Mouse (Mus musculus) CH12.LX (cell line): ENCODE measurements around the gene Cdyl2. TPM values are rescaled to one million over a fixed set of nuclear protein-coding genes. Genes with fewer than 3 reads are reported as not detected.

Experiments used
- DNase-seq: peaks from one replicate; pipeline ENCODE4 v3.0.0-alpha.2; 2013; ENCODE audit errors: extremely low read depth
- H3K27ac ChIP-seq: 2 replicates; pipeline ENCODE4 v1.5.1; 2012; ENCODE audit warnings: low read depth, mild to moderate bottlenecking, control low read depth, moderate library complexity; ENCODE audit not compliant: insufficient read depth
- H3K27me3 ChIP-seq: replicated peaks from 2 replicates; pipeline ENCODE3; 2012; ENCODE audit warnings: inconsistent platforms
- H3K36me3 ChIP-seq, 2 experiments: replicated peaks in 1 of 2; 2 replicates each; pipeline versions ENCODE3 to v1.6.1; 2012; ENCODE audit warnings: inconsistent platforms in 1 of 2, low read length in 1 of 2, mild to moderate bottlenecking in 1 of 2, mixed read lengths in 1 of 2, moderate library complexity in 1 of 2; ENCODE audit not compliant: control insufficient read depth in 1 of 2, insufficient read depth in 1 of 2
- H3K4me1 ChIP-seq, 2 experiments: 2 replicates each; pipeline ENCODE4 v1.6.1; 2012; ENCODE audit warnings: inconsistent platforms in 1 of 2, moderate library complexity in 1 of 2; ENCODE audit not compliant: insufficient read depth in 2 of 2, control insufficient read depth in 1 of 2
- H3K4me2 ChIP-seq: 2 replicates; pipeline ENCODE4 v1.6.1; 2012; ENCODE audit warnings: low read depth, mild to moderate bottlenecking, control low read depth; ENCODE audit not compliant: poor library complexity, insufficient read depth, severe bottlenecking
- H3K4me3 ChIP-seq, 3 experiments: fragments of 150-350 bp in 1 of 3; sonication (generic) in 1 of 3; replicated peaks in 1 of 3; 2 replicates each; pipeline versions ENCODE3 to v1.5.1; 2011 to 2012; ENCODE audit warnings: low read depth in 2 of 3, low read length in 2 of 3, mild to moderate bottlenecking in 2 of 3, moderate library complexity in 2 of 3, control low read depth in 1 of 3, improper control_type of control experiment in 1 of 3, inconsistent platforms in 1 of 3, mixed read lengths in 1 of 3; ENCODE audit not compliant: poor library complexity in 1 of 3
- H3K79me2 ChIP-seq: replicated peaks from 2 replicates; pipeline ENCODE4 v1.6.1; 2012; ENCODE audit warnings: mild to moderate bottlenecking, moderate library complexity; ENCODE audit not compliant: control insufficient read depth, poor library complexity, insufficient read depth, severe bottlenecking; ENCODE audit errors: extremely low read depth
- H3K9ac ChIP-seq: 2 replicates; pipeline ENCODE4 v1.6.1; 2012; ENCODE audit warnings: low read depth, mild to moderate bottlenecking, control low read depth, moderate library complexity; ENCODE audit not compliant: insufficient read depth
- H3K9me3 ChIP-seq: replicated peaks from 2 replicates; pipeline ENCODE3; 2012; ENCODE audit warnings: low read length, inconsistent platforms, mixed read lengths
- BHLHE40 ChIP-seq: IDR thresholded peaks from 2 replicates; pipeline ENCODE4 v1.6.1; 2011; ENCODE audit warnings: mild to moderate bottlenecking, low read depth, low read length, improper control_type of control experiment
- ELF1 ChIP-seq: IDR thresholded peaks from 2 replicates; pipeline ENCODE4 v1.6.1; 2014; ENCODE audit warnings: low read depth, mild to moderate bottlenecking, inconsistent platforms, low read length, improper control_type of control experiment
- EP300 ChIP-seq: IDR thresholded peaks from 2 replicates; pipeline ENCODE4 v1.6.1; 2011; ENCODE audit warnings: low read length, improper control_type of control experiment
- ETS1 ChIP-seq: conservative IDR thresholded peaks from 2 replicates; pipeline ENCODE4 v1.6.1; 2012; ENCODE audit warnings: low read depth, mild to moderate bottlenecking, inconsistent platforms, low read length, improper control_type of control experiment, moderate library complexity
- GABPA ChIP-seq: IDR thresholded peaks from 2 replicates; pipeline ENCODE4 v1.6.1; 2012; ENCODE audit warnings: low read depth, low read length, improper control_type of control experiment, inconsistent platforms; ENCODE audit not compliant: insufficient replicate concordance
- HCFC1 ChIP-seq: IDR thresholded peaks from 2 replicates; pipeline ENCODE4 v1.6.1; 2012; ENCODE audit warnings: low read depth, mild to moderate bottlenecking, inconsistent platforms, low read length, improper control_type of control experiment
- IRF4 ChIP-seq: IDR thresholded peaks from 2 replicates; pipeline ENCODE4 v1.6.1; 2014; ENCODE audit warnings: low read depth, mild to moderate bottlenecking, inconsistent platforms, low read length, improper control_type of control experiment
- JUN ChIP-seq: IDR thresholded peaks from 2 replicates; pipeline ENCODE4 v1.6.1; 2011; ENCODE audit warnings: low read depth, mild to moderate bottlenecking, low read length, improper control_type of control experiment, moderate library complexity; ENCODE audit not compliant: insufficient read depth
- JUND ChIP-seq: conservative IDR thresholded peaks from 2 replicates; pipeline ENCODE4 v1.6.1; 2011; ENCODE audit warnings: low read depth, low read length, improper control_type of control experiment
- MAFK ChIP-seq: IDR thresholded peaks from 2 replicates; pipeline ENCODE4 v1.6.1; 2011; ENCODE audit warnings: low read length, improper control_type of control experiment; ENCODE audit not compliant: insufficient replicate concordance
- MAX ChIP-seq: IDR thresholded peaks from 2 replicates; pipeline ENCODE4 v1.6.1; 2011; ENCODE audit warnings: low read length, improper control_type of control experiment
- MAZ ChIP-seq: IDR thresholded peaks from 2 replicates; pipeline ENCODE4 v1.6.1; 2012; ENCODE audit warnings: low read depth, mild to moderate bottlenecking, inconsistent platforms, low read length, improper control_type of control experiment, moderate library complexity
- MEF2A ChIP-seq: IDR thresholded peaks from 2 replicates; pipeline ENCODE4 v1.6.1; 2014; ENCODE audit warnings: low read depth, mild to moderate bottlenecking, inconsistent platforms, low read length, improper control_type of control experiment, borderline replicate concordance
- MXI1 ChIP-seq: IDR thresholded peaks from 2 replicates; pipeline ENCODE4 v1.6.1; 2011; ENCODE audit warnings: mild to moderate bottlenecking, low read depth, low read length, improper control_type of control experiment
- MYC ChIP-seq: IDR thresholded peaks from 2 replicates; pipeline ENCODE4 v1.6.1; 2011; ENCODE audit warnings: low read depth, mild to moderate bottlenecking, improper control_type of control experiment, low read length
- NELFE ChIP-seq: IDR thresholded peaks from 2 replicates; pipeline ENCODE4 v1.6.1; 2011; ENCODE audit warnings: low read depth, low read length, improper control_type of control experiment
- PAX5 ChIP-seq: IDR thresholded peaks from 2 replicates; pipeline ENCODE4 v1.6.1; 2012; ENCODE audit warnings: low read length, inconsistent platforms, mixed read lengths
- POLR2AphosphoS2 ChIP-seq: IDR thresholded peaks from 2 replicates; pipeline ENCODE4 v1.6.1; 2011; ENCODE audit warnings: low read depth, low read length, improper control_type of control experiment
- RAD21 ChIP-seq: IDR thresholded peaks from 2 replicates; pipeline ENCODE4 v1.6.1; 2011; ENCODE audit warnings: low read depth, mild to moderate bottlenecking, low read length, improper control_type of control experiment, moderate library complexity
- RCOR1 ChIP-seq: conservative IDR thresholded peaks from 2 replicates; pipeline ENCODE4 v1.6.1; 2012; ENCODE audit warnings: low read depth, mild to moderate bottlenecking, inconsistent platforms, low read length, improper control_type of control experiment
- SIN3A ChIP-seq: IDR thresholded peaks from 2 replicates; pipeline ENCODE4 v1.6.1; 2012; ENCODE audit warnings: low read length, improper control_type of control experiment, inconsistent platforms
- SMC3 ChIP-seq: IDR thresholded peaks from 2 replicates; pipeline ENCODE4 v1.6.1; 2011; ENCODE audit warnings: low read depth, low read length, improper control_type of control experiment
- UBTF ChIP-seq: IDR thresholded peaks from 2 replicates; pipeline ENCODE4 v1.6.1; 2012; ENCODE audit warnings: low read depth, mild to moderate bottlenecking, inconsistent platforms, low read length, improper control_type of control experiment, moderate library complexity
- ZC3H11A ChIP-seq: IDR thresholded peaks from 2 replicates; pipeline ENCODE4 v1.6.1; 2012; ENCODE audit warnings: low read depth, mild to moderate bottlenecking, inconsistent platforms, low read length, improper control_type of control experiment
- ZKSCAN1 ChIP-seq: IDR thresholded peaks from 2 replicates; pipeline ENCODE4 v1.6.1; 2012; ENCODE audit warnings: low read depth, inconsistent platforms, low read length, improper control_type of control experiment, borderline replicate concordance
- dilution Hi-C: fragments of 300-500 bp; cut with MboI; formaldehyde crosslinking; loops from 2 replicates; pipeline ENCODE4 v1.14.3; 2020; ENCODE audit warnings: low sequenced_read_pairs; ENCODE audit not compliant: extremely low pct_unique_long_range_greater_than_20kb, extremely low pct_ligation_motif_present
- in situ Hi-C: fragments of 300-500 bp; cut with MboI; formaldehyde crosslinking; loops from 3 replicates; pipeline ENCODE4 v1.14.3; 2019; ENCODE audit warnings: low sequenced_read_pairs, low pct_ligation_motif_present, low pct_unique_long_range_greater_than_20kb, mixed read lengths
- polyA plus RNA-seq: library from polyadenylated mRNA; unstranded; fragments of >175 nt; gene quantifications from 2 replicates; pipeline ENCODE4 v1.2.1, GENCODE M21; 2012; ENCODE audit warnings: low read depth; ENCODE audit not compliant: insufficient read length
- total RNA-seq, 2 experiments: library from RNA; depleted of rRNA; stranded (reverse); fragments of 300-350 nt in 1 of 2; fragments of >200 nt in 1 of 2; gene quantifications; 2 replicates each; pipeline ENCODE4 v1.2.3; 2012 to 2014

The Cdyl2 gene
- total and polyA plus RNA-seq, 3 experiments, result 4.4 to 9.4 (median 6.9) TPM

DNA sequence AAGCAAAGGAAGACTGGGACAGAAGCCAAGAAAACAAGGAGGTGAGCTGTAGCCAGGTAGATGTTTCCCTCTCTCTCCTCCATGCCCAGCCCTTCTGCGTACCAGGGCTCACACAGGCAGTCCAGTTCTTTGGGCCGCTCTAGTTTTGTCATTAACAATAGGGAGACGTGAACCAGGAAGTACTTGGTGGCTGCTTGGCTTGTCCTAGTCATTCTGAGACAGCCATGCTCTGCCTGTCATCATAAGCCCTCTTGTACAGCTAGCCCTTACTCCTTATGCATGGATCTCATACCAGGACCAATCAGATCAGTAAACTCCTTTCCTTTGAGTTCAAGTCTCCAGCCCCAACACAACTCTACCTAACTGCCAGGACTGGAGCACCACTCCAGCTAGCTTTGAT is 180.0 kb downstream of the Cdyl2 start:
- peak; percentile 54 for DNase-seq
- Histone ChIP-seq H3K27ac (peak overlapping the region; percentile 44; the same call in 1 of the 2 replicates), H3K36me3 (no peaks in the 10 kb centered on the region), H3K79me2 (no peaks in the 10 kb centered on the region), H3K27me3 (no peaks in the 10 kb centered on the region), H3K9me3 (peaks cover 4% of the 10 kb centered on the region), H3K4me1 (peaks cover 13 to 17% of the 10 kb centered on the region in 2 experiments), H3K9ac (no peak overlapping the region), H3K4me2 (no peak overlapping the region), H3K4me3 (no peak overlapping the region)
- in situ Hi-C loops, result no loop called here
- dilution Hi-C loops, result no loop called here
- TF ChIP-seq RCOR1 (no peak), IRF4 (peak; percentile 74), JUN (0 out of 2 replicates have a peak, but pooled peaks have one; percentile 7), MXI1 (no peak), JUND (peak; percentile 61; the same call in 1 of the 2 replicates), ELF1 (peak; percentile 71)

GRCm38 (mm10) chr8:116552255-116552654 is 180.5 kb downstream of the Cdyl2 start:
- Histone ChIP-seq H3K36me3 (no peaks in the 10 kb centered on the region), H3K79me2 (no peaks in the 10 kb centered on the region), H3K27me3 (no peaks in the 10 kb centered on the region), H3K9ac (no peak overlapping the region), H3K4me1 (peaks cover 13 to 17% of the 10 kb centered on the region in 2 experiments), H3K9me3 (peaks cover 4% of the 10 kb centered on the region), H3K4me2 (no peak overlapping the region), H3K4me3 (no peak overlapping the region), H3K27ac (no peak overlapping the region)
- DNase-seq, result peak; percentile 70
- TF ChIP-seq SMC3, result no peak
- peak; percentile 96 for TF ChIP-seq BHLHE40
- TF ChIP-seq UBTF, result no peak
- TF ChIP-seq MAFK, result peak; percentile 54; the same call in 1 of the 2 replicates
- peak; percentile 40; the same call in 1 of the 2 replicates for TF ChIP-seq JUND
- TF ChIP-seq ETS1, result peak; percentile 86
- TF ChIP-seq GABPA, result no peak
- TF ChIP-seq MXI1, result no peak
- no peak for TF ChIP-seq RCOR1
- TF ChIP-seq JUN, result peak; percentile 79
- TF ChIP-seq RAD21, result no peak
- no peak for TF ChIP-seq PAX5
- no peak for TF ChIP-seq SIN3A
- peak; percentile 90 for TF ChIP-seq MEF2A
- TF ChIP-seq HCFC1, result no peak
- TF ChIP-seq MAZ, result no peak
- no peak for TF ChIP-seq ZC3H11A
- peak; percentile 80 for TF ChIP-seq IRF4
- no peak for TF ChIP-seq POLR2AphosphoS2
- no peak for TF ChIP-seq NELFE
- peak; percentile 52; the same call in 1 of the 2 replicates for TF ChIP-seq MAX
- TF ChIP-seq ZKSCAN1, result no peak
- peak; percentile 82 for TF ChIP-seq EP300
- TF ChIP-seq MYC, result peak; percentile 71; the same call in 1 of the 2 replicates
- TF ChIP-seq ELF1, result no peak
- in situ Hi-C loops (no loop called here), dilution Hi-C loops (no loop called here)
